Mouse (Mus musculus) G1E (cell line): ENCODE results near the gene Miox. TPM values are rescaled to one million over a fixed set of nuclear protein-coding genes. Genes with fewer than 3 reads are reported as not detected.

Experiments used
- ATAC-seq: 2 replicates; pipeline ENCODE4 v1.8.0; 2016; ENCODE audit warnings: mild to moderate bottlenecking; ENCODE audit not compliant: insufficient number of reproducible peaks, poor library complexity, low FRiP score, severe bottlenecking; ENCODE audit errors: extremely low read depth
- DNase-seq: peaks from one replicate; pipeline ENCODE4 v3.0.0; 2012; ENCODE audit warnings: low spot score
- H3K27me3 ChIP-seq: 2 replicates; pipeline ENCODE4 v1.6.1; 2012; ENCODE audit warnings: mild to moderate bottlenecking, low read length, inconsistent platforms; ENCODE audit not compliant: insufficient read depth
- H3K36me3 ChIP-seq: replicated peaks from 2 replicates; pipeline ENCODE3; 2012; ENCODE audit warnings: mild to moderate bottlenecking, inconsistent platforms
- H3K4me1 ChIP-seq: 2 replicates; pipeline ENCODE4 v1.6.1; 2012; ENCODE audit warnings: low read depth, low read length, inconsistent platforms, mixed read lengths; ENCODE audit not compliant: insufficient read depth
- H3K4me3 ChIP-seq: 2 replicates; pipeline ENCODE4 v1.5.1; 2012; ENCODE audit warnings: low read depth, mild to moderate bottlenecking, inconsistent platforms, low read length, moderate library complexity, mixed read lengths
- H3K9me3 ChIP-seq: replicated peaks from 2 replicates; pipeline ENCODE4 v1.6.1; 2012; ENCODE audit warnings: inconsistent platforms
- CTCF ChIP-seq: IDR thresholded peaks from 2 replicates; pipeline ENCODE4 v1.5.1; 2012; ENCODE audit warnings: low read depth, low read length, inconsistent platforms, mixed read lengths
- GATA1 ChIP-seq: IDR thresholded peaks from 2 replicates; pipeline ENCODE4 v1.6.1; 2012; ENCODE audit warnings: borderline replicate concordance, low read length, inconsistent platforms, mixed read lengths
- GATA2 ChIP-seq: IDR thresholded peaks from 2 replicates; pipeline ENCODE4 v1.6.1; 2012; ENCODE audit warnings: low read depth, low read length, inconsistent platforms, borderline replicate concordance
- POLR2AphosphoS5 ChIP-seq: IDR thresholded peaks from 2 replicates; pipeline ENCODE4 v1.6.1; 2012; ENCODE audit warnings: low read depth, low read length, inconsistent platforms; ENCODE audit not compliant: insufficient replicate concordance
- TAL1 ChIP-seq: conservative IDR thresholded peaks from 2 replicates; pipeline ENCODE4 v1.6.1; 2012; ENCODE audit warnings: low read depth, low read length, inconsistent platforms, mixed read lengths
- polyA plus RNA-seq: library from polyadenylated mRNA; stranded (reverse); fragments of >175 nt; gene quantifications from 2 replicates; pipeline ENCODE4 v1.2.3, GENCODE M21; 2012
- total RNA-seq, 2 experiments: library from RNA; stranded (forward) in 1 of 2; stranded (reverse) in 1 of 2; fragments of 200-1000 nt in 1 of 2; fragments of >200 nt in 1 of 2; fragmentation: Nextera tagmentation in 1 of 2; gene quantifications; 2 replicates each; pipeline ENCODE4 v1.2.3; 2014 to 2017

The Miox gene
- total and polyA plus RNA-seq, 3 experiments = 0.11 TPM; not detected in 2

- peaks cover 67% of the 10 kb centered on the region for H3K36me3 ChIP-seq
Observed at GRCm38 (mm10) chr15:89353837-89354236, 19.6 kb downstream of the Miox start.

GRCm38 (mm10) chr15:89354455-89354854 is 20.3 kb downstream of the Miox start:
- peaks cover 72% of the 10 kb centered on the region for H3K36me3 ChIP-seq
- no peaks in the 10 kb centered on the region for H3K9me3 ChIP-seq
- H3K4me3 ChIP-seq = peak overlapping the region; percentile 78
- TF ChIP-seq GATA2 = no peak
- TF ChIP-seq CTCF = no peak
- no peak for TF ChIP-seq POLR2AphosphoS5
- TF ChIP-seq TAL1 = no peak
- no peak for TF ChIP-seq GATA1
- H3K27me3 ChIP-seq = no peaks in the 10 kb centered on the region
- H3K4me1 ChIP-seq = peaks cover 40% of the 10 kb centered on the region
- no peak for ATAC-seq
- no peak for DNase-seq

More at GRCm38 (mm10) chr15:89353837-89354236, 19.6 kb downstream of the Miox start:
- ATAC-seq = no peak
- no peaks in the 10 kb centered on the region for H3K9me3 ChIP-seq
- TF ChIP-seq CTCF = no peak
- H3K4me3 ChIP-seq = peak overlapping the region; percentile 48; the same call in 1 of the 2 replicates
- no peak for DNase-seq
- H3K4me1 ChIP-seq = peaks cover 36% of the 10 kb centered on the region
- no peaks in the 10 kb centered on the region for H3K27me3 ChIP-seq

GRCm38 (mm10) chr15:89355241-89356187 is 21.3 kb downstream of the Miox start, which contains the start of the genes Lmf2 and Ncaph2:
TSS of gene Lmf2 (minus strand) at chr15:89355659.
TSS of gene Ncaph2 (plus strand) at chr15:89355719.
- TF ChIP-seq POLR2AphosphoS5 = no peak
- TF ChIP-seq GATA2 = no peak
- no peak for TF ChIP-seq GATA1
- no peak for TF ChIP-seq TAL1
- TF ChIP-seq CTCF = no peak
- no peaks in the 10 kb centered on the region for H3K27me3 ChIP-seq
- DNase-seq (peak; percentile 96), ATAC-seq (peak; percentile 79)
- peak within 1 kb of the TSS; percentile 78 for H3K4me3 ChIP-seq
- H3K36me3 ChIP-seq = peaks cover 74% of the 10 kb centered on the region
- no peaks in the 10 kb centered on the region for H3K9me3 ChIP-seq
- H3K4me1 ChIP-seq = peaks cover 44% of the 10 kb centered on the region

GRCm38 (mm10) chr15:89356372-89356771 is 22.2 kb downstream of the Miox start:
- Histone ChIP-seq H3K4me1 (peaks cover 44% of the 10 kb centered on the region), H3K36me3 (peaks cover 74% of the 10 kb centered on the region)
- TF ChIP-seq TAL1 = no peak
- TF ChIP-seq GATA1 = no peak
- TF ChIP-seq GATA2 = no peak
- no peak for TF ChIP-seq CTCF
- no peak for TF ChIP-seq POLR2AphosphoS5

GRCm38 (mm10) chr15:89358784-89359183 is 24.6 kb downstream of the Miox start:
- Histone ChIP-seq H3K4me3 (no peak overlapping the region), H3K4me1 (peaks cover 39% of the 10 kb centered on the region), H3K9me3 (no peaks in the 10 kb centered on the region), H3K27me3 (no peaks in the 10 kb centered on the region), H3K36me3 (peaks cover 74% of the 10 kb centered on the region)
- TF ChIP-seq CTCF = no peak
- TF ChIP-seq GATA1 = no peak
- no peak for TF ChIP-seq GATA2
- TF ChIP-seq TAL1 = no peak
- no peak for TF ChIP-seq POLR2AphosphoS5
- DNase-seq (no peak), ATAC-seq (no peak)

More at GRCm38 (mm10) chr15:89356372-89356771, 22.2 kb downstream of the Miox start:
- peak; percentile 74 for ATAC-seq
- Histone ChIP-seq H3K4me3 (peak overlapping the region; percentile 78), H3K9me3 (no peaks in the 10 kb centered on the region), H3K27me3 (no peaks in the 10 kb centered on the region)
- DNase-seq = peak; percentile 78

GRCm38 (mm10) chr15:89363051-89363450 is 28.9 kb downstream of the Miox start:
- H3K27me3 ChIP-seq = no peaks in the 10 kb centered on the region
- H3K4me3 ChIP-seq = no peak overlapping the region
- no peaks in the 10 kb centered on the region for H3K9me3 ChIP-seq
- peaks cover 99% of the 10 kb centered on the region for H3K36me3 ChIP-seq
- peaks cover 16% of the 10 kb centered on the region for H3K4me1 ChIP-seq
- TF ChIP-seq CTCF (no peak), TAL1 (no peak), POLR2AphosphoS5 (no peak), GATA2 (no peak), GATA1 (no peak)
- no peak for ATAC-seq
- no peak for DNase-seq
